Mouse (Mus musculus): Measurements from ENCODE around the gene Xrcc2. TPM values are rescaled to one million over a fixed set of nuclear protein-coding genes. Genes with fewer than 3 reads are reported as not detected.

The Xrcc2 gene
- polyA plus RNA-seq (2021; fragmentation: Nextera tagmentation), result 3.8 and 4.6 TPM in 2 replicates
- long read RNA-seq, experiment 1, transcript Xrcc2-201 (3 exons, 3,247 nt), result major isoform, 45 of 57 reads
- long read RNA-seq, experiment 1, partial matches to known transcripts, result 2 of 57 reads
- long read RNA-seq, experiment 1, other reads (novel, unspliced or antisense), result 10 of 57 reads
- long read RNA-seq, experiment 2, partial matches to known transcripts, result 0 of 2 reads
- long read RNA-seq, experiment 2, other reads (novel, unspliced or antisense), result 0 of 2 reads

GRCm38 (mm10) chr5:25705567-25706349, at the start of gene Xrcc2:
Gene Xrcc2, minus strand, starts transcription at chr5:25705825.

Other genes starting within 250 kb of the Xrcc2 start
- 5.1 and 11.9 TPM in 2 replicates for gene Kmt2c, start 207.0 kb downstream of the Xrcc2 start, polyA plus RNA-seq (2021; fragmentation: Nextera tagmentation)
- 0.10 TPM in 1 of 2 replicates, not detected in the other for gene Cct8l1, start 189.8 kb downstream of the Xrcc2 start, polyA plus RNA-seq (2021; fragmentation: Nextera tagmentation)
- gene Actr3b, start 54.2 kb upstream of the Xrcc2 start, polyA plus RNA-seq (2021; fragmentation: Nextera tagmentation), result 163 and 185 TPM in 2 replicates
- gene Gm21663, start 236.6 kb upstream of the Xrcc2 start, polyA plus RNA-seq (2021; fragmentation: Nextera tagmentation), result not detected in 2 replicates
- gene Gm21671, start 248.6 kb upstream of the Xrcc2 start, polyA plus RNA-seq (2021; fragmentation: Nextera tagmentation), result 0.05 TPM in 1 of 2 replicates, not detected in the other

All from left cerebral cortex, adult 6 months (tissue).